Mouse (Mus musculus) ES-Bruce4 (cell line): Measurements from ENCODE around the gene Myo6.

Source experiments
- CTCF ChIP-seq: IDR thresholded peaks from one replicate; pipeline ENCODE4 v1.8.1; 2011; ENCODE audit warnings: low read depth, low read length
- EP300 ChIP-seq: IDR thresholded peaks from 2 replicates; pipeline ENCODE4 v1.6.1; 2011; ENCODE audit warnings: low read depth, low read length; ENCODE audit not compliant: insufficient read depth
- POLR2A ChIP-seq: IDR thresholded peaks from one replicate; pipeline ENCODE4 v1.8.1; 2011; ENCODE audit warnings: low read length; ENCODE audit not compliant: insufficient read depth

- TF ChIP-seq CTCF (no peak), POLR2A (no peak), EP300 (no peak)
These were observed 45.3 kb downstream of the Myo6 start for GRCm38 (mm10) chr9:80210096-80210495.
